In genomic region chr12:28675121-28675924, GRCm38 (mm10) we compare ENCODE assay signal across 7 mouse cellular contexts. TPM values are rescaled to one million over a fixed set of nuclear protein-coding genes. Genes with fewer than 3 reads are reported as not detected.
DNase-seq lines count a peak whose midpoint lies in the region; ATAC-seq and TF ChIP-seq lines count a peak whose summit lies in the region.

Adi1 (plus strand) TSS chr12:28675231.

- H3K4me3 ChIP-seq in intestine, postnatal 0 days (ENCODE audit: low read depth, low read length): peak within 1 kb of the TSS; percentile 69
- peak within 1 kb of the TSS; percentile 55 for H3K4me3 ChIP-seq in midbrain, embryonic 12.5 days

- 2% methylated on average over 53 of the region's 53 CpGs for WGBS in intestine, postnatal 0 days
- 3% methylated on average over 49 of the region's 53 CpGs for WGBS in midbrain, embryonic 12.5 days

- peak within 1 kb of the TSS; percentile 90 for H3K27ac ChIP-seq in intestine, postnatal 0 days (ENCODE audit: low read depth, low read length)
- peak within 1 kb of the TSS; percentile 91 for H3K27ac ChIP-seq in midbrain, embryonic 12.5 days (replicated peaks)

- TF ChIP-seq CTCF in intestine, postnatal 0 days (IDR thresholded peaks at IDR 0.05; ENCODE audit: low read depth): 0 out of 2 replicates have a peak, but pooled peaks have one; percentile 9

- H3K4me2 ChIP-seq in intestine, postnatal 0 days (replicated peaks; ENCODE audit: low read depth): peak within 1 kb of the TSS; percentile 67
- peak within 1 kb of the TSS; percentile 59 for H3K4me2 ChIP-seq in midbrain, embryonic 12.5 days (replicated peaks)

- 0 out of 2 replicates have a peak, but pooled peaks cover 4% of the 10 kb centered on the region for H3K4me1 ChIP-seq in intestine, postnatal 0 days (replicated peaks; ENCODE audit: control insufficient read depth, insufficient read depth, low read length)
- H3K4me1 ChIP-seq in midbrain, embryonic 12.5 days: peaks cover 10% of the 10 kb centered on the region

- no peaks in the 10 kb centered on the region for H3K9me3 ChIP-seq in intestine, postnatal 0 days (ENCODE audit: control insufficient read depth)
- no peaks in the 10 kb centered on the region for H3K9me3 ChIP-seq in midbrain, embryonic 12.5 days

- H3K27me3 ChIP-seq in intestine, postnatal 0 days (replicated peaks; ENCODE audit: control insufficient read depth, insufficient read depth, low read length): no peaks in the 10 kb centered on the region
- no peaks in the 10 kb centered on the region for H3K27me3 ChIP-seq in midbrain, embryonic 12.5 days

- H3K36me3 ChIP-seq in intestine, postnatal 0 days (ENCODE audit: control insufficient read depth, insufficient read depth): 0 out of 2 replicates have a peak, but pooled peaks cover 7% of the 10 kb centered on the region
- H3K36me3 ChIP-seq in midbrain, embryonic 12.5 days: peaks cover 6% of the 10 kb centered on the region; the same call in 1 of the 2 replicates

- DNase-seq in adrenal gland, adult 8-10 months: peak; percentile 76
- peak; percentile 88 for DNase-seq in embryo, embryonic 9.5 days (ENCODE audit: extremely low spot score)
- no peak for DNase-seq in gonadal fat pad, adult 2 months (ENCODE audit: low read depth)
- DNase-seq in left cerebral cortex, postnatal 4 days: peak; percentile 84
- peak; percentile 59 for DNase-seq in spleen, adult 12 weeks (ENCODE audit: low spot score)

- intact Hi-C loops in left cerebral cortex, postnatal 4 days (cut with DNase I): no loop called here

- ATAC-seq in intestine, postnatal 0 days: peak; percentile 94
- ATAC-seq in midbrain, embryonic 12.5 days (ENCODE audit: low FRiP score, low read depth): peak; percentile 99

- H3K9ac ChIP-seq in intestine, postnatal 0 days (ENCODE audit: low read depth, low read length): peak within 1 kb of the TSS; percentile 66
- peak within 1 kb of the TSS; percentile 69 for H3K9ac ChIP-seq in midbrain, embryonic 12.5 days (replicated peaks)

RNA-seq across cellular contexts. Expression of gene Adi1, which starts in this region (rescaled TPM):
- 100 to 1,000 TPM in 1 of 4 experiments, 10 to 100 TPM in 3; 83.4 to 109 (median 96.9) TPM for total RNA-seq in adrenal gland, adult 8-10 months (2022)
- polyA plus RNA-seq in gonadal fat pad, adult 2 months (2012; rRNA removed): 31.7 and 49.8 TPM in 2 replicates
- 85.9 TPM in 2 replicates for polyA plus RNA-seq in intestine, postnatal 0 days (2015; fragmentation: Nextera tagmentation; extraction: Ambion mirVana)
- total RNA-seq in left cerebral cortex, postnatal 4 days (2021): 10 to 100 TPM; 10.8 to 12.5 TPM
- polyA plus RNA-seq in midbrain, embryonic 12.5 days (2016; fragmentation: Nextera tagmentation; extraction: Ambion mirVana): 36.5 and 37.8 TPM in 2 replicates

Comparison
In these comparisons a context has a peak if more than half of its experiments do, and no peak if none do; other contexts are left out.
1. RNA of gene Adi1 (total RNA-seq): 83.4 to 109 TPM in adrenal gland, adult 8-10 months; 10.8 to 12.5 TPM in left cerebral cortex, postnatal 4 days; every median in the first group is over 4 times any median in the second.